Mouse (Mus musculus) MEL (cell line): Measurements from ENCODE around the gene Tbcb.

Experiments used
- BHLHE40 ChIP-seq: IDR thresholded peaks from 2 replicates; pipeline ENCODE4 v1.6.1; 2012; ENCODE audit warnings: low read depth, mild to moderate bottlenecking, inconsistent platforms, low read length, improper control_type of control experiment, borderline replicate concordance
- CTCF ChIP-seq, 3 experiments: IDR thresholded peaks in 2 of 3; conservative IDR thresholded peaks in 1 of 3; 2 replicates each; pipeline ENCODE4 v1.5.1; 2011 to 2012; ENCODE audit warnings: low read length in 3 of 3, low read depth in 2 of 3, mild to moderate bottlenecking in 2 of 3, improper control_type of control experiment in 1 of 3, inconsistent platforms in 1 of 3, mixed read lengths in 1 of 3, moderate library complexity in 1 of 3; ENCODE audit not compliant: control insufficient read depth in 1 of 3, insufficient read depth in 1 of 3, poor library complexity in 1 of 3, severe bottlenecking in 1 of 3
- ELF1 ChIP-seq: IDR thresholded peaks from 2 replicates; pipeline ENCODE4 v1.6.1; 2014; ENCODE audit warnings: low read depth, mild to moderate bottlenecking, inconsistent platforms, low read length, improper control_type of control experiment, moderate library complexity
- EP300 ChIP-seq, 2 experiments: IDR thresholded peaks; 2 replicates each; pipeline ENCODE4 v1.6.1; 2011; ENCODE audit warnings: improper control_type of control experiment in 2 of 2, low read length in 2 of 2, low read depth in 1 of 2, mild to moderate bottlenecking in 1 of 2
- ETS1 ChIP-seq: IDR thresholded peaks from 2 replicates; pipeline ENCODE4 v1.6.1; 2012; ENCODE audit warnings: low read depth, mild to moderate bottlenecking, inconsistent platforms, low read length, improper control_type of control experiment, moderate library complexity
- HCFC1 ChIP-seq: IDR thresholded peaks from 2 replicates; pipeline ENCODE4 v1.6.1; 2012; ENCODE audit warnings: low read depth, mild to moderate bottlenecking, inconsistent platforms, low read length, improper control_type of control experiment, moderate library complexity
- MAFK ChIP-seq: IDR thresholded peaks from 2 replicates; pipeline ENCODE4 v1.6.1; 2011; ENCODE audit warnings: low read depth, mild to moderate bottlenecking, low read length, improper control_type of control experiment, borderline replicate concordance
- MAX ChIP-seq: IDR thresholded peaks from 2 replicates; pipeline ENCODE4 v1.6.1; 2011; ENCODE audit warnings: low read length, improper control_type of control experiment
- MAZ ChIP-seq: IDR thresholded peaks from 2 replicates; pipeline ENCODE4 v1.6.1; 2012; ENCODE audit warnings: low read depth, mild to moderate bottlenecking, inconsistent platforms, low read length, improper control_type of control experiment
- MYB ChIP-seq: IDR thresholded peaks from 2 replicates; pipeline ENCODE4 v1.6.1; 2011; ENCODE audit warnings: mild to moderate bottlenecking, low read depth, low read length, improper control_type of control experiment
- POLR2A ChIP-seq, 2 experiments: IDR thresholded peaks; 2 replicates each; pipeline ENCODE4 v1.6.1; 2011 to 2012; ENCODE audit warnings: low read length in 2 of 2, mild to moderate bottlenecking in 2 of 2, control low read depth in 1 of 2, improper control_type of control experiment in 1 of 2, low read depth in 1 of 2, moderate library complexity in 1 of 2; ENCODE audit not compliant: control insufficient read depth in 1 of 2, insufficient read depth in 1 of 2, poor library complexity in 1 of 2
- UBTF ChIP-seq: IDR thresholded peaks from 2 replicates; pipeline ENCODE4 v1.6.1; 2012; ENCODE audit warnings: low read depth, mild to moderate bottlenecking, inconsistent platforms, low read length, improper control_type of control experiment, moderate library complexity, borderline replicate concordance; ENCODE audit not compliant: insufficient read depth
- USF2 ChIP-seq, 2 experiments: IDR thresholded peaks; 2 replicates each; pipeline ENCODE4 v1.6.1; 2011 to 2012; ENCODE audit warnings: improper control_type of control experiment in 2 of 2, low read length in 2 of 2, borderline replicate concordance in 1 of 2, inconsistent platforms in 1 of 2, low read depth in 1 of 2, mild to moderate bottlenecking in 1 of 2; ENCODE audit not compliant: insufficient read depth in 1 of 2
- ZC3H11A ChIP-seq: IDR thresholded peaks from 2 replicates; pipeline ENCODE4 v1.6.1; 2012; ENCODE audit warnings: low read depth, mild to moderate bottlenecking, inconsistent platforms, low read length, improper control_type of control experiment

DNA sequence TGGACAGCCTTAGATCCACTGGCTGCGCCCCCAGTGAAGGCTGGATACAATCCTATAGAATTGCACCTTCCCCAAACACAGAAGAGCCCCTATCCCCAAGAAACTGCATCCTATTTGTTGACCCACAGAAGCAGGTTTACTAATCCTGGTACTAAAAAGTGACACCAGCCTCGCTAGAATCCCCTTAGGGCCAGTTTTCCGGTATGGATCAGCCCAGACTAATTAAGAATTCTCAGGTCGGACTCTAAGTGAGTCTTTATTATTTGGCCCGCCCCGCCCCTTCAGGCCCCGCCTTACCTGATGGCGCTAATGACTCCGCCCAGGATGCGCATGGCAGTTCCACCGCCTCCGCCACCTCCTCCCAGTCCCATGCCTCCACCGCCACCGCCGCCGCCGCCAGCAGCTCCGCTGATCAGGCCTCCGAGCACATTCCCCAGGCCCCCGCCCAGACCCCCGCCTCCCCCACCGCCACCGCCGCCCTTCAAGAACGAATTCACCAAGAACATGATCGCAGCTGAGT, 38.4 kb downstream of the Tbcb start:
- TF ChIP-seq MAX (no peak), ETS1 (no peak), POLR2A (IDR thresholded peaks at IDR 0.05; ENCODE audit: control insufficient read depth in 1 of 2, insufficient read depth in 1 of 2, low read depth in 1 of 2, low read length in 2 of 2, poor library complexity in 1 of 2) (no peak; a peak in 1 of 4 replicates), MYB (no peak), CTCF (IDR thresholded peaks at IDR 0.05 in 2 of 3, conservative IDR thresholded peaks at IDR 0.05 in 1 of 3; ENCODE audit: control insufficient read depth in 1 of 3, insufficient read depth in 1 of 3, low read depth in 2 of 3, low read length in 3 of 3, poor library complexity in 1 of 3, severe bottlenecking in 1 of 3) (no peak), EP300 (IDR thresholded peaks at IDR 0.05; ENCODE audit: low read depth in 1 of 2, low read length in 2 of 2) (no peak), HCFC1 (no peak), USF2 (IDR thresholded peaks at IDR 0.05; ENCODE audit: borderline replicate concordance in 1 of 2, insufficient read depth in 1 of 2, low read depth in 1 of 2, low read length in 2 of 2) (no peak), ZC3H11A (no peak), MAZ (no peak), ELF1 (no peak), UBTF (no peak), MAFK (no peak), BHLHE40 (no peak)
